Mouse (Mus musculus): Measurements from ENCODE around the gene Creg2. TPM values are rescaled to one million over a fixed set of nuclear protein-coding genes. Genes with fewer than 3 reads are reported as not detected.
"Not testable (repeated sequence)": the region's sequence is repeated elsewhere in the genome, so short reads cannot be mapped to it uniquely, and the experiment has no call there.

Creg2 gene
- total RNA-seq, 1 experiment from 2014 or later, result 0.38 TPM

DNA sequence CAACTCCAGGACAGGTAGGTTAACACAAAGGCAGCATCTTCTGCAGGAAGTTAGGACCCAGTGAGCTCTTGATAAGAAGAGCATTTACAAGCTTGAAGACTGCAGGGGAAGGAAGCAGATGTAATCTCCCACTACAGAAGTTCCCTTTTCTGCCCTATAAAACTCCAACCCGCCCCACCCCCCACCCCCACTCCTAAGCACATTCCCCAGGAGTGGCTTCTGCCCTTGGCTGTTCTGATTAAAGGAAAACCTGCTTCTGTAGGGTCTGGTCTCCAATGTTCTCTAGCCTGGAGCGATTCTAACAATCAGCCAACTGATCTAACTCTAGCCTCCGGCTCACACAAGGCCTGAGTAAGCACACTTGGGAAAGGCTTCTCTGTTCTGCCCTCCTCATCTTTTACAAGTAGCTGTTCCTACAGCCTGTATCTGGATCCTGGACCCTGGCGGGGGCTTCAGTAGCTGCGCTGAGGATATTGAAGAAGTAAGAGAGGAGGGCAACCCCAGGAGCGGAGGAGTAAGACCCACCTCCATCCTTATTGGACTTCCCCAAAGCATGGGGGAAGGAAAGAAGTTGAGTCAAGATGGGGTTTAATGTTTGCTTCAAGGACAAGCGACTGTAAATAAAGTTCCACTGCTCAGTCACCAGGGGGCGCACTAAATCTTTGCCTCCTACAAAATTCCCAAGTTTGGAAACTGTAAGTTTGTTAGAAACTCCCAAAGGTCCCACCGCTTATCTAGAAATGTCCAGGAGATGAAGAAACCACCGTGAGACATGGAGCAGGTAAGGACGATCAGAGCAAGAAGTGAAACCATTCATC, 36.6 kb downstream of the Creg2 start:
- peak; percentile 71 for ATAC-seq (replicated peaks; ENCODE audit: insufficient number of reproducible peaks, low FRiP score, low TSS enrichment, poor library complexity, severe bottlenecking)

DNA sequence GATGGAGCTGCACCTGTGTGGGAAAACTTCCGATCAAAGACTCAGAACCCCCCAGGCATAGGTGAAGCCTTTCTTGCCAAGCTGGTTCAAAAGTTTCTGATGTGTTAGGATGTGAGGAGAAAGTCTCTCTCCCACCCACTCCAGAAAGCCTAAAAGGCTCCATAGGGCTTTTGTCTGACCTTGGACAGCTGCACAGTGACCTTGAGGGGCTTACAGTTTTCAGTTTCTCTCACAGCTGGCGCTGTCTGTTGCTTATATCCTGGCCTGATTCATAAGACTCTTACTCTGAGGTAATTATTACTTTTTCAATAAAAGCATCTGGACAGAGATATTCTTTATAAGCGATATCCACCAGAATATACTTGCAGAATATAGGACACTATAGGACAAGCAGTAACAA, 38.2 kb downstream of the Creg2 start:
- no peak for ATAC-seq (replicated peaks; ENCODE audit: insufficient number of reproducible peaks, low FRiP score, low TSS enrichment, poor library complexity, severe bottlenecking)

GRCm38 (mm10) chr1:39612491-39612890, 38.8 kb downstream of the Creg2 start:
- no peak for ATAC-seq (replicated peaks; ENCODE audit: insufficient number of reproducible peaks, low FRiP score, low TSS enrichment, poor library complexity, severe bottlenecking)

DNA sequence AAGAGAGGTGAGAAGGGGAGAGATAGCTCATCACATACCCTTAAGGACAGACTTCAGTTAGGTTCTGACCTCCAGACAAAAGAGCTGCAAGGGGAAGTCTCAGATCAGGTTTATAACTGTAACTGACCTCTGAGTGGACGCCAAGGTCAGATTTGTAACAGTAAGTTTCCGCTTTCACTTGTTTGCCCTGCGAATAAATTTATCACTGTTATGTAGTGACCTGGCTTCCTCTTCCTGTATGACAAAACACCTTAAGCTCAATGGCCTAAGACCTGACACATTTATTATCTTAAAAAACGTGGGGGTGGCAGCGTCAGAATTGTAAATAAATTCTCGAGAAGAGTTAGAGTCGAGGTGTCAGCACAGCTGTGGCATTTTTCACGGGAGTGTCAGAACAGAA, 42.7 kb downstream of the Creg2 start:
- ATAC-seq (replicated peaks; ENCODE audit: insufficient number of reproducible peaks, low FRiP score, low TSS enrichment, poor library complexity, severe bottlenecking), result peak; percentile 84

DNA sequence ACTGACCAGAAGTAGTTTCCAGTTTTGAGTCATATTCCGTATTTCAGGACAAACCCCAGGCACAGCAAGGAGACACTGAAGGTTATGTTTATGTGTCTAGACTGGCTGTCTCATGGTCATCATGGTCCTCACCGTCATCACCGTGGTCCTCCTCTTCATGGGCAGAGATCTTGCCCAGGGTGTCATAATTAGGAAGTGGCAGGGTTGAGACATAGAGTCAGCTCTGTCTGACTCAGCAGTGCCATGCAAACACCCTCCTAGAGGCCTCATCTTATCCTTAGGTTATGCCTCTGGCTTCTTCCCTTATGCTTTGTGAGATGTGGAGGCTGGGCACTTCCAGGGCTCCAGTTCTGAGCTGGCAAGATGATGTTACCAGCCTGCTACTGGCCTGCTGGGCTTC, 48.8 kb downstream of the Creg2 start:
- peak; percentile 97 for ATAC-seq (replicated peaks; ENCODE audit: insufficient number of reproducible peaks, low FRiP score, low TSS enrichment, poor library complexity, severe bottlenecking)

DNA sequence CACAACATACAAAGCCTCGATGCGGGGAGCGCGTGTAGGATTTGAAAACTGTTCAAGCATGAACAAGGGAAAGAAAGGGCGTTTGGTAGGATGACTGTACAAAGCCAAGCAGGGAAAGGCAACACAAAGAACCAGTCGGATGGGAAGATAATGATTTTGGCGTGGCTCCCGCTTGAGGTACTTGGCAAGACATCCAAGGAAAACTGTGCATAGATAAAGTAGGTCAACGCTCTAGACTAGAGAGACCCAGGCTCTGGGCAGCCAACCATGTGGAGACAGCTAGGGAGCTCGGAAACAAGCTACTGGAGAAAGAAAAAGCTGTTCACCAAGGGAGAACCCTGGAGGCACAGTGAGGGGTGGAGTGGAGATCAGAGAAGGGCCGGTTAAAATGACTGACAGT, 52.5 kb downstream of the Creg2 start:
- no peak for ATAC-seq (replicated peaks; ENCODE audit: insufficient number of reproducible peaks, low FRiP score, low TSS enrichment, poor library complexity, severe bottlenecking)

DNA sequence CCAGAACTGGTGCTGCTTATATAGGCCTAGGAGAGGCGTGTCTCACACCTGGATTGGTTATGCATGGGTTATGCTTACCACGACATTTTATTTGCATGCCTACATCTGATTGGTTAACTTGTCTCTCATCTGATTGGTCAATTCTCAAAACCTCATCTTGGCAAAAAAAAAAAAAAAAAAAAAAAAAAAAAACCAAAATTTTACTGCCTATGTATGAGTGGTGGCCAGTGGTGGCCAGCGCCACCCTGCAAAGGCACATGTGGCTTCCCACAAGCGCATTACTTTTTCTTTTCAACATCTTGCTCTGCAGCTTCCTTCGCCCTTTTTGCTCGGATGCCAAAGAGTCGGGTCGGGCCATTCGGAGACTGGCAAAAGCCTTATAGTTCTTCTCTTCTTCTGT, 54.1 kb downstream of the Creg2 start:
- not testable (repeated sequence) for ATAC-seq (replicated peaks; ENCODE audit: insufficient number of reproducible peaks, low FRiP score, low TSS enrichment, poor library complexity, severe bottlenecking)

- no peak for ATAC-seq (replicated peaks; ENCODE audit: insufficient number of reproducible peaks, low FRiP score, low TSS enrichment, poor library complexity, severe bottlenecking)
These were observed 57.4 kb downstream of the Creg2 start for GRCm38 (mm10) chr1:39593836-39594235.

DNA sequence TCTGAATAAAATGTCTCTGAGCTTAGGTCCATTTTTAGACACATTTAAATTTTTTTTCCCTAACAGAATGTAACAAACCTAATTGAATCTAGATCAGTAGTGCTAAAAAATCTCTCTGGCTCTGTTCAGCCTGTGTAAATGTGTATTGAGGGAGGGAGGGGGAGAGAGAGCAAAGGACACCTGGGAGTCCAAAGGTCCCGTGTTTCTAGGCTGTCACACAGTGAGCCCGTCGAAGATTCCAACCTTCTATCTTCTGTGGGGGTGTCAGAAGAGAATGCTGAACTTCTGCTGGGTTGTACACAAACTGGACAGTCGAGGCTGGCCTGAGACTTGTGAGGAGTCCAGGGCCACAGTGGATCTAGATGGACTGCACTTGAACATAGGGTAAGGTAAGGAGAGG, 59.2 kb downstream of the Creg2 start:
- ATAC-seq (replicated peaks; ENCODE audit: insufficient number of reproducible peaks, low FRiP score, low TSS enrichment, poor library complexity, severe bottlenecking), result no peak

DNA sequence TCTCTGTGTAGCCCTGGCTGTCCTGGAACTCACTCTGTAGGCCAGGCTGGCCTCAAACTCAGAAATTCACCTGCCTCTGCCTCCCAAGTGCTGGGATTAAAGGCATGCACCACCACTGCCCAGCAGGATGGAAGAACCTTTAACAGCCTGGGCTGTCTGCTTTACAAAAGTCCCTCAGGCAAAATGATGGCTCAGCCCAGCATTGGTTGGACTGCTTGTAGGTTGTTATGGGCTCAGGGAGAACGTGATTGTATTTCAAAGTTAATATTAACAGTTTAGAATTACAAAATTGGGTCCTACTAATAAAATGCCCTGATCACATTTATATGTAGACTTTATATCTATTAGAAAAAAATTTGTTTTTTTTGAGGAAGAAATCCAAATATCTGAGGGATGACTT, 59.7 kb downstream of the Creg2 start:
- ATAC-seq (replicated peaks; ENCODE audit: insufficient number of reproducible peaks, low FRiP score, low TSS enrichment, poor library complexity, severe bottlenecking), result not testable (repeated sequence)

- peak; percentile 98 for ATAC-seq (replicated peaks; ENCODE audit: insufficient number of reproducible peaks, low FRiP score, low TSS enrichment, poor library complexity, severe bottlenecking)
These were observed 61.1 kb downstream of the Creg2 start for GRCm38 (mm10) chr1:39590193-39590592.

GRCm38 (mm10) chr1:39585416-39585815, 65.9 kb downstream of the Creg2 start:
- ATAC-seq (replicated peaks; ENCODE audit: insufficient number of reproducible peaks, low FRiP score, low TSS enrichment, poor library complexity, severe bottlenecking), result no peak

DNA sequence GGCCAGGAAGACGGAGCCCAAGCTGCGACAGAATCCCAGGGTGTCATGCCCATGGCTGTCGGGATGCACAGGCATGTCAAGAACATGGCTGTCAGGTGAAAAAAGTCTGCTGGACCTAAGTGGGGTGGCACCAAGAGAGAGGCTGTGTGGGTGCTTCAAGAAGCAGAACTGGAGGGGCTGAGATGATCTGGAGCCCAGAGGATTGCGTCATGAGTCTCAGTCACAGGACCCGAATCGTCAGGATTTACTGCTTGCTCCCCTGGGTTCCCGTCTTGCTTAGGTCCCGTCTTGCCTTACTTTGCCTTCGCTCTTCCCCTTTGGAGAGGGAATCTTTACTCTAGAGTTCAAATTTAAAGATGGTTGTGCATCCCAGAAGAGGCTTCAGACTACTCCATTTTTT, 68.1 kb downstream of the Creg2 start:
- ATAC-seq (replicated peaks; ENCODE audit: insufficient number of reproducible peaks, low FRiP score, low TSS enrichment, poor library complexity, severe bottlenecking), result peak; percentile 45

- no peak for ATAC-seq (replicated peaks; ENCODE audit: insufficient number of reproducible peaks, low FRiP score, low TSS enrichment, poor library complexity, severe bottlenecking)
These were observed 70.1 kb downstream of the Creg2 start for GRCm38 (mm10) chr1:39581215-39581614.

DNA sequence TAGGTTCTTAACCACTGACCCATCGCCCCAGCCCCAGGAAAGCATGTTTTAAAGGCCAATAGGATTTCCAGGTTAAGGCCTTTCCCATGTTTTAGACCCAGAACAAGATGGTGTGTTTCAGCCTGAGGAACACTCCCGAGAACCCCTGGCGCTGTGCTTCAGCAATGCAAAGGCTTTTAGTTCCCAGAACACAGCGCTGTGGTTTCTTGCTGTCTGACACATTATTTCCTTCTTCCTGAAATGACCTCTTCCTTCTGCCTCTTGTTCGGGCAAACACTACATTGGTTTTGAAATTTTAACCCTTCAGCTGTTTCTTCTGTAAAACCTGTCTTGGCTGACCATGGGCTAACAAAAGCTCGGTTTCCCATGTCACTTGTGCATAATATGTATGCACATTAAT, 72.1 kb downstream of the Creg2 start:
- ATAC-seq (replicated peaks; ENCODE audit: insufficient number of reproducible peaks, low FRiP score, low TSS enrichment, poor library complexity, severe bottlenecking), result 0 out of 2 replicates have a peak, but pooled peaks have one; percentile 14

DNA sequence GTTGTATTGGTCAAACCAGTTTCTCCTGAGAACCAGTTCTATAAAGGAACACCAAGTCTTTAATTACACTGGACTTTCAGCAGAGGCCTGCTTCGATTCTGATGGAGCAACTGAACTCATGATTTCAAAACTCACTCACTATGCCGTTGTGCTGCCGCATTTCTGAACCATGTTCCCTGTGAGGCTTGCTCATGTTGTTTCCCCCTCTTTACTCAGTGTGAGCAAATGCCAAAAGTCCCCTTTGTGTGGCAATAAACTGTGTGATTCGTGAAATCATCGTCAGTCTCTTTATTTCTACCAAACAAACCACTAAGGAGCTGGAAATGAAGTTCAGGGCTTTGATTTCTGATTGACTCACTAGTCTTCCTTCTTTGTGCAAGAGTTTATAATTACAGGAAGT, 72.8 kb downstream of the Creg2 start:
- peak; percentile 60 for ATAC-seq (replicated peaks; ENCODE audit: insufficient number of reproducible peaks, low FRiP score, low TSS enrichment, poor library complexity, severe bottlenecking)

GRCm38 (mm10) chr1:39577253-39577705, 74.0 kb downstream of the Creg2 start, which contains the start of gene Rnf149:
Gene Rnf149 (minus strand): TSS chr1:39577405.
- ATAC-seq (replicated peaks; ENCODE audit: insufficient number of reproducible peaks, low FRiP score, low TSS enrichment, poor library complexity, severe bottlenecking), result peak; percentile 79

DNA sequence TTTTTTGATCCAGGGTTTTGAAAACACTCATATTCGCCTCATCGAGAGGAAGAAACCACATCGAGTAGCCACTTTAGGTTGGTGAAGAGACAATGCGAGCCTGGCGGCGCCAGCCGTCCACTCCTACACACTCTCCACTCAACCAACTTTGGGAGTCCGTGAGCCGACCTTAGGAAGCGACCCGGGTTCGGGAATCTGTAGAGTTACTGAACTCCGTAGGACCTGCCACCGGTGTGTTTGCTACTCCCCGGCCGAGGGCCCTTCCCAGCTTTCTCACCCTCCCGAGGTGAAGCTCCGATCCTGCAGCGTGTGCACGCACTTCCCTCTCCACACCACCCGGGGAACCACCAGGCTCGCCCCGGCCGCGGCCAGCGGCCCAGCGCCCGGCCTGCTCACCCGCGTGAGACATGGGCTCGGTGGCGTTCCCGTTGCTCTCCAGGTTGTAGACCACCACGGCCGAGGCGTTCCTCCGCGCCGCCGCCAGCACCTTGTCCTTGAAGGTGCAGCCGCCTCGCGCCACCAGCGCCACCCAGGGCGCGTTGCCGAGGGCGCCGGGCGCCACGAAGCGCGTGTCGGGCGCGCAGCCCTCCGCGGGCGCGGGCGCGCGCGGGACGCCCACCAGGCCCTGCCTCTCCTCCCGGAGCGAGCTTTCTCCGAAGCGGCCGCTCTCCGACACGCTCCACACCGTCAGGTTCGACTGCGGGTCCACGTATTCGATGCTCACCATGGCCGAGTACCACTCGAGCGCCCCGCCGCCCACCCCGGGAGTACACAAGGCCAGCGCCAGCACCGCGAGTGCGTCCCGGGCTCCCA, 74.6 kb downstream of the Creg2 start:
- 0 out of 2 replicates have a peak, but pooled peaks have one; percentile 0 for ATAC-seq (replicated peaks; ENCODE audit: insufficient number of reproducible peaks, low FRiP score, low TSS enrichment, poor library complexity, severe bottlenecking)

DNA sequence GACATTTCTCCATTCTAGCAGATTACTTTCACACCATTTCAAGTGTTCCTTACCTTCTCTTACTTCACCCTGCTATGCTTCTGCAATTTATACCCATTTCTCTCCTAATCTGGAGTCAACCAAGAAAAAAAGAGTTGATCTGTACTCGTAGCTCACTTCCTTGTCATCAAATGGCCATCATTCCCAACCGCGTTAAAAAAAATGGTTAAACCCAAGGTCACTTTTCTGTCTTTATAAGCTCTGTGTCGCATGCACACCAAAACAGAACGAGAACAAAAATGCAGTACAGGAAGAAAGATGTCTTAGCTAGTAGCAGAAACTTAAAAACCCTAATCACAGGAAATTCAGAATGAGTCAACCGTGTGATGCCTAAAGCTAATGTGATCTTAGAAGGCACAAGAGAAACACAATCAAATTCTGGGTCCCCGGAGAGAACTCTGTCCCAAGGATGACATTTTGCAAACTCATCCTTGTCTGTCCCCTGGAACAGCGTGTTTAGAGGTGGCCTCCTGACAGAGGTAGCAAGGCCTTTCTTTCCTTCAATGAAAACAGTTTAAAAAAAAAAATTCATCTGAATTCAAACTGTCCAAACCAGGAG, 75.4 kb downstream of the Creg2 start:
- no peak for ATAC-seq (replicated peaks; ENCODE audit: insufficient number of reproducible peaks, low FRiP score, low TSS enrichment, poor library complexity, severe bottlenecking)
